Mouse (Mus musculus) cerebellum, adult 2 months (tissue): ENCODE measurements around the gene Tnc. TPM values are rescaled to one million over a fixed set of nuclear protein-coding genes. Genes with fewer than 3 reads are reported as not detected.
A peak's percentile ranks its signal among the peaks of the same experiment; 100 is the strongest.

Source experiments
- DNase-seq, 2 experiments: peaks; one replicate each; pipeline ENCODE4 v3.0.0; 2021
- H3K27ac ChIP-seq: fragments of 200-500 bp; 2 replicates; pipeline ENCODE4 v1.5.1; 2012; ENCODE audit warnings: low read length, control low read depth, inconsistent platforms; ENCODE audit not compliant: insufficient read depth
- H3K27me3 ChIP-seq: fragments of 200-500 bp; 2 replicates; pipeline ENCODE4 v1.6.1; 2012; ENCODE audit warnings: inconsistent platforms, mild to moderate bottlenecking, low read length, moderate library complexity; ENCODE audit not compliant: control insufficient read depth, insufficient read depth
- H3K4me1 ChIP-seq: fragments of 200-500 bp; 2 replicates; pipeline ENCODE4 v1.6.1; 2011; ENCODE audit warnings: low read length; ENCODE audit not compliant: control insufficient read depth, insufficient read depth
- H3K4me3 ChIP-seq: fragments of 200-500 bp; replicated peaks from 2 replicates; pipeline ENCODE3; 2011; ENCODE audit warnings: mild to moderate bottlenecking, low read depth, low read length, control low read depth; ENCODE audit not compliant: insufficient read depth
- CTCF ChIP-seq: fragments of 200-500 bp; IDR thresholded peaks from 2 replicates; pipeline ENCODE4 v1.5.1; 2011; ENCODE audit warnings: low read depth, mild to moderate bottlenecking, control low read depth, low read length, moderate library complexity, borderline replicate concordance; ENCODE audit not compliant: insufficient read depth
- POLR2A ChIP-seq: fragments of 200-500 bp; IDR thresholded peaks from 2 replicates; pipeline ENCODE4 v1.6.1; 2011; ENCODE audit warnings: low read length, control low read depth, borderline replicate concordance; ENCODE audit not compliant: insufficient read depth
- WGBS: fragments of 180-500 bp; shearing (Covaris S2); methylation state at CpG from one replicate; pipeline ENCODE4 v1.1.7; 2018; 5-methylcytosine and 5-hydroxymethylcytosine counted together
- polyA plus RNA-seq: library from polyadenylated mRNA; depleted of rRNA; stranded (reverse); fragments of >200 nt; gene quantifications from 2 replicates; pipeline ENCODE4 v1.2.3, GENCODE M21; 2012

The Tnc gene
- polyA plus RNA-seq, 1 experiment = 8.0 TPM

DNA sequence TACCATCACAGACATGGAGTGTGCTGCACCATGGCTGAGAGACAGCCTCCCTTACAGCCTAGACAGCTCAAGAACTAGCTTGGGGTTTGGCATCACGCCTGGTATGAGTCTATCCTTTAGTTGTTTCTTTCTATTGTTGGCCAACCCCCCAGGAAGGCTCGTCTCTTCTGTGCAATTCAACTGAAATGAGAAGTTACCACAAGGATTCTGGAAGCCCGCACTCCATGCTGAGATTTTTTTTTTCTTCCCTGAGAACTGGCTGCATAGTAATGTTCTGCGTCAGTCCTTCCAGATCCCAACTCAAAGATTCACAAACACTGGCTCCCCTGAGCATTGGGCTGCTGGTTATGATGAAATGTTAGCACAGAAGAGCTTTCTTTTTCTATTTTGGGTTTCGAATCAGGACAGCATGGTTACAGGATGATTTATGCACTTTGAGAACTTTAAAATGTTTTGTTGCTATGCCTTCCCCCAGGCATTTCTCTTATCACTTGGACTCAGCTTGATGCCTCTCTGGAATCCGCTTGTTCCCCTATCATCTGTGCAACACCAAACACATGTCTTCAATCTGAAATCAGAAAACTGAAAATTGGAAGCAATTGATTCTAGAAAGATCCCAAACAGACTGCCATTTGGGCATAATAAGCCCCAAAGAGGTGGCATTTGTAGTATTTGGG is 29.7 kb upstream of the Tnc start:
- no peaks in the 10 kb centered on the region for H3K27me3 ChIP-seq
- no peak for TF ChIP-seq POLR2A
- TF ChIP-seq CTCF = no peak
- no peak overlapping the region for H3K4me3 ChIP-seq
- DNase-seq = no peak
- H3K27ac ChIP-seq = no peak overlapping the region
- WGBS = 66% methylated on average over 6 of the region's 6 CpGs
- H3K4me1 ChIP-seq = no peaks in the 10 kb centered on the region

- Histone ChIP-seq H3K4me1 (no peaks in the 10 kb centered on the region), H3K27me3 (no peaks in the 10 kb centered on the region), H3K27ac (no peak overlapping the region), H3K4me3 (no peak overlapping the region)
- DNase-seq = peak in 1 of 2 experiments; percentile 2
- TF ChIP-seq POLR2A = no peak
- TF ChIP-seq CTCF = no peak
Measured at GRCm38 (mm10) chr4:64074725-64075124, 27.9 kb upstream of the Tnc start.

DNA sequence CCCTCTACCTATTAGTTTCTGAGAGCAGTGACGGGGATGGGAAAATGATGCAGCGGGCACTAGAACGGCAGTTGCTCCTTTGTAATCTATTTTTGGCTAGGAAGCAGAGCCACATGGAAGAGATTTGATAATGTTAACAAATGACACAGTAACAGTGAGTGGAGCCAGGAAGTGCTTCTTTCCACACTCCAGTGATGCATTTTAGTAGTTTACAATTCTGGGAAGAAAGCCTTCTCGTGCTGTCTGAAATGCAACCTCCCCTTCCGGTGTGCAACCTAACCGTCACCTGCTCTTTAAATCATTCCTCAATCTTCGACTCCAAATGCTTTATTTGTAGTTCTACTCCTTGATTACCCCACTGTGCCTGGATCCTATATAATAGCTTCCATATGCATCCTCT is 20.6 kb upstream of the Tnc start:
- TF ChIP-seq CTCF (no peak), POLR2A (no peak)
- H3K27ac ChIP-seq = no peak overlapping the region
- no peaks in the 10 kb centered on the region for H3K4me1 ChIP-seq
- H3K27me3 ChIP-seq = no peaks in the 10 kb centered on the region
- DNase-seq = no peak
- WGBS = 86% methylated on average over 7 of the region's 7 CpGs
- no peak overlapping the region for H3K4me3 ChIP-seq

GRCm38 (mm10) chr4:64065266-64065665 is 18.5 kb upstream of the Tnc start:
- no peaks in the 10 kb centered on the region for H3K27me3 ChIP-seq
- WGBS = 11% methylated on average over 10 of the region's 10 CpGs
- no peak for TF ChIP-seq CTCF
- no peak for TF ChIP-seq POLR2A
- H3K27ac ChIP-seq = no peak overlapping the region
- H3K4me1 ChIP-seq = no peaks in the 10 kb centered on the region
- peak in 1 of 2 experiments; percentile 5 for DNase-seq
- no peak overlapping the region for H3K4me3 ChIP-seq

GRCm38 (mm10) chr4:64058856-64059231 is 12.0 kb upstream of the Tnc start:
- 34% methylated on average over 6 of the region's 6 CpGs for WGBS
- no peaks in the 10 kb centered on the region for H3K4me1 ChIP-seq
- no peaks in the 10 kb centered on the region for H3K27me3 ChIP-seq
- TF ChIP-seq CTCF (no peak), POLR2A (no peak)
- DNase-seq = no peak
- no peak overlapping the region for H3K4me3 ChIP-seq
- H3K27ac ChIP-seq = no peak overlapping the region

- no peak for TF ChIP-seq CTCF
- TF ChIP-seq POLR2A = no peak
- no peak for DNase-seq
- Histone ChIP-seq H3K4me3 (no peak overlapping the region), H3K4me1 (no peaks in the 10 kb centered on the region), H3K27ac (no peak overlapping the region), H3K27me3 (no peaks in the 10 kb centered on the region)
- 58% methylated on average over 12 of the region's 12 CpGs for WGBS
Measured at GRCm38 (mm10) chr4:64058048-64058855, 11.4 kb upstream of the Tnc start.

GRCm38 (mm10) chr4:64048177-64048576 is 1.4 kb upstream of the Tnc start:
- 82% methylated on average over 7 of the region's 7 CpGs for WGBS
- no peak for TF ChIP-seq POLR2A
- TF ChIP-seq CTCF = no peak

GRCm38 (mm10) chr4:64043893-64044292 is 2.9 kb downstream of the Tnc start:
- TF ChIP-seq CTCF = no peak
- TF ChIP-seq POLR2A = no peak
- peaks cover 2% of the 10 kb centered on the region; the same call in 1 of the 2 replicates for H3K27me3 ChIP-seq
- WGBS = 76% methylated on average over 4 of the region's 4 CpGs
- no peak for DNase-seq
- H3K4me3 ChIP-seq = no peak overlapping the region
- no peak overlapping the region for H3K27ac ChIP-seq
- H3K4me1 ChIP-seq = no peaks in the 10 kb centered on the region

More at GRCm38 (mm10) chr4:64048177-64048576, 1.4 kb upstream of the Tnc start:
- no peaks in the 10 kb centered on the region for H3K4me1 ChIP-seq
- no peak overlapping the region for H3K27ac ChIP-seq
- H3K4me3 ChIP-seq = no peak overlapping the region
- DNase-seq = no peak
- H3K27me3 ChIP-seq = peaks cover 2% of the 10 kb centered on the region; the same call in 1 of the 2 replicates
